Mouse (Mus musculus) hindbrain, embryonic 15.5 days (tissue): ENCODE data around the gene Gpr35. TPM values are rescaled to one million over a fixed set of nuclear protein-coding genes. Genes with fewer than 3 reads are reported as not detected.

Experiments used
- ATAC-seq: fragments of 200-750 bp; cut with Nextera tagmentation; 2 replicates; pipeline ENCODE4 v1.8.0; 2017; ENCODE audit warnings: low read depth, moderate number of reproducible peaks, moderate TSS enrichment; ENCODE audit not compliant: low FRiP score
- H3K27ac ChIP-seq: fragments of 300-500 bp; sonication (generic); replicated peaks from 2 replicates; pipeline ENCODE4 v1.5.1; 2015; ENCODE audit warnings: mild to moderate bottlenecking, inconsistent platforms
- H3K27me3 ChIP-seq: fragments of 300-500 bp; sonication (generic); 2 replicates; pipeline ENCODE4 v1.6.1; 2015; ENCODE audit warnings: control low read depth, inconsistent platforms
- H3K36me3 ChIP-seq: fragments of 300-500 bp; sonication (generic); 2 replicates; pipeline ENCODE4 v1.6.1; 2015; ENCODE audit warnings: control low read depth, inconsistent platforms
- H3K4me1 ChIP-seq: fragments of 300-500 bp; sonication (generic); replicated peaks from 2 replicates; pipeline ENCODE4 v1.6.1; 2015; ENCODE audit warnings: control low read depth, inconsistent platforms
- H3K4me2 ChIP-seq: fragments of 300-500 bp; sonication (generic); 2 replicates; pipeline ENCODE4 v1.6.1; 2015; ENCODE audit warnings: moderate library complexity, mild to moderate bottlenecking, inconsistent platforms
- H3K4me3 ChIP-seq: fragments of 300-500 bp; sonication (generic); 2 replicates; pipeline ENCODE4 v1.5.1; 2015; ENCODE audit warnings: mild to moderate bottlenecking, inconsistent platforms
- H3K9ac ChIP-seq: fragments of 300-500 bp; sonication (generic); 2 replicates; pipeline ENCODE4 v1.6.1; 2015; ENCODE audit warnings: inconsistent platforms
- H3K9me3 ChIP-seq: fragments of 300-500 bp; sonication (generic); 2 replicates; pipeline ENCODE4 v1.6.1; 2016; ENCODE audit warnings: control low read depth, inconsistent platforms
- WGBS: fragments of 180-500 bp; shearing (Covaris S2); methylation state at CpG from one replicate; pipeline ENCODE4 v1.1.7; 2015; 5-methylcytosine and 5-hydroxymethylcytosine counted together
- polyA plus RNA-seq: library from polyadenylated mRNA; unstranded; fragments of >200 nt; fragmentation: Nextera tagmentation; extraction: Ambion mirVana; gene quantifications from 2 replicates; pipeline ENCODE4 v1.2.1, GENCODE M21; 2015

Gene Gpr35
- polyA plus RNA-seq, 1 experiment from 2014 or later, result 0.79 TPM

DNA sequence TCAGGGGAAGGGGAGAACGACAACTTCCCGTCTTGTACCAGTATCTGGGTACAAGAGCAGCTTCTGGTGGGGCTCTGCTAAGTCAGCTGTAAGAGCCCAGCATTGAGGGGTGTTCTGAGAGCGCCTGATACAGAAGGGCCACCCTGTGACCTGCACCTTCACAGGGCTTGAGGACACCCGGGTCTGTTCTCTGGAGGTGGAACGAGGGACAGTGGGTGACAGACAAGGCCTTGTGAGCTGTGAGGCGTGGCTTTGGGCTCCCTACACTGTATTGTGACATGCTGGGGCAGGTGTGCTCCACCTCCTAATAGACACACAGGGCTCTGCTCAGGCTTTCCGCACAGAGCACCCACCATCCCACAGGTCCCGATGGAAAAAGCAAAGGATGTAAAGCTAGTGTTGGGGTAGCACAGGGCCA is 38.9 kb upstream of the Gpr35 start:
- peak overlapping the region; percentile 95 for H3K9ac ChIP-seq
- H3K4me2 ChIP-seq, result peak overlapping the region; percentile 91
- 36% methylated on average over 8 of the region's 8 CpGs for WGBS
- H3K27me3 ChIP-seq, result no peaks in the 10 kb centered on the region
- H3K36me3 ChIP-seq, result peaks cover 19% of the 10 kb centered on the region
- H3K4me1 ChIP-seq, result peaks cover 46% of the 10 kb centered on the region
- H3K9me3 ChIP-seq, result no peaks in the 10 kb centered on the region
- peak overlapping the region; percentile 96 for H3K27ac ChIP-seq
- ATAC-seq, result no peak
- peak overlapping the region; percentile 74 for H3K4me3 ChIP-seq

GRCm38 (mm10) chr1:92912286-92912685 is 38.4 kb upstream of the Gpr35 start:
- ATAC-seq, result no peak
- H3K9ac ChIP-seq, result peak overlapping the region; percentile 95
- peak overlapping the region; percentile 74 for H3K4me3 ChIP-seq
- H3K4me2 ChIP-seq, result peak overlapping the region; percentile 91
- no peaks in the 10 kb centered on the region for H3K27me3 ChIP-seq
- no peaks in the 10 kb centered on the region for H3K9me3 ChIP-seq
- 36% methylated on average over 1 of the region's 1 CpGs for WGBS
- H3K27ac ChIP-seq, result no peak overlapping the region
- peaks cover 46% of the 10 kb centered on the region for H3K4me1 ChIP-seq
- H3K36me3 ChIP-seq, result peaks cover 25% of the 10 kb centered on the region

- Histone ChIP-seq H3K4me2 (no peak overlapping the region), H3K9me3 (no peaks in the 10 kb centered on the region), H3K4me1 (peaks cover 38% of the 10 kb centered on the region), H3K27ac (no peak overlapping the region), H3K36me3 (peaks cover 44% of the 10 kb centered on the region), H3K9ac (no peak overlapping the region), H3K27me3 (no peaks in the 10 kb centered on the region), H3K4me3 (no peak overlapping the region)
- 83% methylated on average over 4 of the region's 4 CpGs for WGBS
- ATAC-seq, result no peak
Observed at GRCm38 (mm10) chr1:92914239-92914638, 36.4 kb upstream of the Gpr35 start.

- peaks cover 31% of the 10 kb centered on the region for H3K4me1 ChIP-seq
- ATAC-seq, result no peak
- H3K36me3 ChIP-seq, result peaks cover 52% of the 10 kb centered on the region
- H3K4me3 ChIP-seq, result no peak overlapping the region
- H3K9me3 ChIP-seq, result no peaks in the 10 kb centered on the region
- H3K27ac ChIP-seq, result no peak overlapping the region
- H3K4me2 ChIP-seq, result no peak overlapping the region
- 95% methylated on average over 11 of the region's 11 CpGs for WGBS
- no peak overlapping the region for H3K9ac ChIP-seq
- no peaks in the 10 kb centered on the region for H3K27me3 ChIP-seq
Observed at GRCm38 (mm10) chr1:92914993-92915392, 35.7 kb upstream of the Gpr35 start.

DNA sequence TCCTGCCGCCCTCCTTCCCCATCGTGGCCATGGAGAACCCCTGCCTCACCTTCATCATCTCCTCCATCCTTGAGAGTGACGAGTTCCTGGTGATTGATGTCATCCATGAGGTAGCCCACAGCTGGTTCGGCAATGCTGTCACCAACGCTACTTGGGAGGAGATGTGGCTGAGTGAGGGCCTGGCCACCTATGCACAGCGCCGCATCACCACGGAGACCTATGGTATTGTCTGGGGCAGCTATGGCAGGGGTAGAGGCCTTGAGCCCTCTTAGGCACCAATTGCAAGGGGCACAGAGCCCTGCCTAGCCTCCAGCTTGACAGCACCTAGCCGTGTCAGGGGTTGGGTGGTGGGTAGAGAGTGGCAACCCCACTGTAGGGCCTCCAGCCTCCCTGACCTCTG is 33.9 kb upstream of the Gpr35 start:
- Histone ChIP-seq H3K4me2 (no peak overlapping the region), H3K9ac (no peak overlapping the region), H3K9me3 (no peaks in the 10 kb centered on the region), H3K27me3 (no peaks in the 10 kb centered on the region), H3K4me1 (peaks cover 22% of the 10 kb centered on the region), H3K27ac (no peak overlapping the region), H3K4me3 (no peak overlapping the region), H3K36me3 (peaks cover 59% of the 10 kb centered on the region)
- 96% methylated on average over 9 of the region's 9 CpGs for WGBS
- ATAC-seq, result no peak

DNA sequence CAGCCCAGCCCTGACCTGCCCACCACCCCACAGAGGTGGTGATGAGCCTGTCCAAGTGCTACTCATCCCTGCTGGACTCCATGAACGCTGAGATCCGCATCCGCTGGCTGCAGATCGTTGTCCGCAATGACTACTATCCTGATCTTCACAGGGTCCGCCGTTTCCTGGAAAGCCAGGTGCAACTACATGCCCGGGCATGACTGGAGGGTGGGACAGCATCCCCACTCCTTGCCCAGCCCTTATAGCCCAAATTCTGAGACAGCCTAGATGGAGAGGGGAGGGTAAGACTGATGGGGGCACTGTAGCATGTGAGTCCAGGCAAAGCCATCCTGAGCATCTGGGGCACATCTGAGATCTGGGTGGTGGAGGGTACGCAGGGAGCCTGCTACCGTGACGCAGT is 31.5 kb upstream of the Gpr35 start:
- Histone ChIP-seq H3K27ac (no peak overlapping the region), H3K4me3 (no peak overlapping the region), H3K36me3 (peaks cover 59% of the 10 kb centered on the region), H3K9me3 (no peaks in the 10 kb centered on the region), H3K4me1 (no peaks in the 10 kb centered on the region; the same call in 1 of the 2 replicates), H3K9ac (no peak overlapping the region), H3K27me3 (no peaks in the 10 kb centered on the region), H3K4me2 (no peak overlapping the region)
- WGBS, result 97% methylated on average over 11 of the region's 11 CpGs
- ATAC-seq, result no peak

DNA sequence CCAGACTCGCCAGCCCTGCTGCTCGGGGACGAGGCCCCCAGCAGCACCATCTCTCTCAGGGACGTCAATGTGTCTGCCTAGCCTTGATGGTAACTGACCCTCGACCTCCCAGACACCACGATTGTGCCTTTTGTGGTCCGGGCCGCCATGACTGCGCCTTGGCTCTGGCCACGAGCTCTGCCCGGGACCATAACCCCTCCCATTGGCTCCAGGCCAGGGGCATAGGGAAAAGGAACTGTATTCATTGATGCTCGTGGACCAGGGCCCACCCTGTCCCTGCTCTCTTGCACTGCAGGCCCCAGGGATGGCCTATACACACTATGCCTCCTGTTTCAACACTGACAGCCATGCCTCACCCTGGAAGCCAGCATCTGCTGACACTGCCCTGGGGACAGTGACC is 30.9 kb upstream of the Gpr35 start:
- ATAC-seq, result no peak
- 80% methylated on average over 12 of the region's 12 CpGs for WGBS
- Histone ChIP-seq H3K27me3 (no peaks in the 10 kb centered on the region), H3K27ac (no peak overlapping the region), H3K9me3 (no peaks in the 10 kb centered on the region), H3K4me1 (no peaks in the 10 kb centered on the region), H3K9ac (no peak overlapping the region), H3K4me3 (no peak overlapping the region), H3K4me2 (no peak overlapping the region), H3K36me3 (peaks cover 56% of the 10 kb centered on the region)

DNA sequence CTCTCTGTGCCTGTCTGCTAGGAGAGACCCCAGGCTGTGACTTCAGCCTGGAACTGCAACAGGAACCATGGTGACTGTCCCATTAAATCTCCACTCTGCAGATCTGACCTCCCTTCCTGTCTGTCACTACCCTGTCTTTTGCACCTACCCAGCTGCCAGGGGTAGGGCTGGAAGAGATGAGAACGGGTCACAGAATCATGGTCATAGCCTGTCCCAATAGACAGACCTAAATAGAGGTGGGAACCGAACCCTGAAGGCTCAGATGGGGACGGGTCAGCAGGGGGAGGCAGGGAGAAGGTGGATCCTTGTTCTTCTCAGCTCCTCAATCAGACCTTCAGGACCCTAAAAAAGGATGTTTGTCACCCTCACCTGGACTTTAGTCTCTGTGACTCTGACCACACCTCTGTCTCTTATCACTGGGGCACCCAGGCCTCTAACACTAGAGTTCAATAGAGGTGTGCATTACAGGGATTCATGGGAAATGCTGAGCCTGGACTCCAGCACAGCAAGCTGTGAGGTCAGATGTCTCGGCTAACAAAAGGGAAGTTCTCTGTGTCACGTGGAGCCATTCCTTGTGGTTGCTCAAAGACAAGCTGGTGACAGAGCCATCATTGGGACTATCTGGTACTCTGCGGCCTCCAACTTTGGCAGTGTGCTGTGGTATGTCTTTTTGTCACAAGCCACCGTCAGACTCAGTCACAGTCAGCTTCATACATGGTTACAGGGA is 30.0 kb upstream of the Gpr35 start:
- H3K27me3 ChIP-seq, result no peaks in the 10 kb centered on the region
- no peaks in the 10 kb centered on the region for H3K9me3 ChIP-seq
- no peaks in the 10 kb centered on the region for H3K4me1 ChIP-seq
- 84% methylated on average over 7 of the region's 7 CpGs for WGBS
- no peak for ATAC-seq
- no peak overlapping the region for H3K4me3 ChIP-seq
- H3K4me2 ChIP-seq, result no peak overlapping the region
- H3K27ac ChIP-seq, result no peak overlapping the region
- peaks cover 50% of the 10 kb centered on the region for H3K36me3 ChIP-seq
- no peak overlapping the region for H3K9ac ChIP-seq

DNA sequence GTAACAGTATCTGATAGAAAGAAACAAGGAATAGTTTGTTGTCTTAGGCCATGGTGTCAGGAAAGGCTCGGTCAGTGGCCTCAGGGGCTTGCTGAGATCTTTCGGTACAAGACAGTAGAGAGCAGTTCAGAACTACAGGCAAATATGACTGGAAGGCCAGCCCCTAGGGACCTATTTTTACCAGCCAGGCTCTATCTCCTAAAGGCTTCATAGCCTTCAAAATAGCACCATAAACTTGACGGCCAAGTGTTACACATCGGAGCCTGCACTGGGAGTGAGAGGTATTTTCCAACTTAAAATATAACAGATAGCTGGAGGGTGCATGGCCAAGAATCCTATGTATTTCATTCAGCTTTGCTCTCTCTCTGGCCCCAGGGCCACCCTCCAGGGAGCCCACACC is 29.2 kb upstream of the Gpr35 start:
- ATAC-seq, result no peak
- Histone ChIP-seq H3K27ac (no peak overlapping the region), H3K4me3 (no peak overlapping the region), H3K4me1 (no peaks in the 10 kb centered on the region), H3K36me3 (peaks cover 42% of the 10 kb centered on the region), H3K27me3 (no peaks in the 10 kb centered on the region), H3K9me3 (no peaks in the 10 kb centered on the region), H3K9ac (no peak overlapping the region), H3K4me2 (no peak overlapping the region)
- WGBS, result 83% methylated on average over 4 of the region's 4 CpGs

- ATAC-seq, result no peak
- Histone ChIP-seq H3K27ac (no peak overlapping the region), H3K36me3 (no peaks in the 10 kb centered on the region), H3K4me1 (peaks cover 11% of the 10 kb centered on the region), H3K4me2 (no peak overlapping the region), H3K4me3 (no peak overlapping the region), H3K9me3 (no peaks in the 10 kb centered on the region), H3K9ac (no peak overlapping the region), H3K27me3 (0 out of 2 replicates have a peak, but pooled peaks cover 4% of the 10 kb centered on the region)
- WGBS, result 27% methylated on average over 1 of the region's 1 CpGs
Observed at GRCm38 (mm10) chr1:92930171-92930706, 20.4 kb upstream of the Gpr35 start.

GRCm38 (mm10) chr1:92933611-92934010 is 17.1 kb upstream of the Gpr35 start:
- H3K4me1 ChIP-seq, result peaks cover 35% of the 10 kb centered on the region
- 76% methylated on average over 4 of the region's 4 CpGs for WGBS
- no peaks in the 10 kb centered on the region for H3K9me3 ChIP-seq
- 0 out of 2 replicates have a peak, but pooled peaks cover under 1% of the 10 kb centered on the region for H3K27me3 ChIP-seq
- H3K4me2 ChIP-seq, result peak overlapping the region; percentile 76
- peaks cover 8% of the 10 kb centered on the region for H3K36me3 ChIP-seq
- ATAC-seq, result no peak
- H3K4me3 ChIP-seq, result peak overlapping the region; percentile 61
- H3K9ac ChIP-seq, result peak overlapping the region; percentile 68
- H3K27ac ChIP-seq, result peak overlapping the region; percentile 95

DNA sequence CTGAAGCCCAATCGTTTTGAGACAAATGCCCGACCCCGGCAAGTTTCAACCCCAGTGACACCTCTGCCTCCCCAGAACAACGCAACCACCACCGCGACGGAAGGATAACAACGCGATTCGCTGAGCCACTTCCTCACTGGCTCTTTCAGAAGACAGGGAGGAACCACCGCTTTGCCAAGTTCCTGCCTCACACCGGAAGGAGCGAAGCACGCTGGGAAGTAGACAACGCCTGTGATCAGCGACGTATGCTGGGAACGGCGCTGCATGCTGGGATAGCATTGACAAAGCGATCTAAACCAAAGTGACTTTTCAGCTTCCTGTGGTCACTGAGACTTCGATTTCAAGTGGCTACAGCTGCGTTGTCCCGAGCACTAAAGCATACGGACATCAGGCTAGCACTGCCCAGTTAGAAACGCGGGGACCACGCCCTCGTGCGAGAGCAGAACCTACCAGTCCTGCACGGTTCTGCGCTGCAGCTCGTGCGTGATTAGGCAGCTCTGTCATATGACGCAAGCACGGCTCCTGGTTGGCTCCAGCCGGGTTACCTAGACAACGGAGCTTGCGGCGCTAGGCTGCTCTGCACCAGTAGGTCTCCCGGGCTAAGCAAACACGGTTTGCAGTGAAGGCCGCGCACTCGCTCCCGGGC is 16.4 kb upstream of the Gpr35 start, which contains the start of gene Capn10:
Gene Capn10 (plus strand): TSS at position 195 of the 646 bp plus-strand sequence.
- Histone ChIP-seq H3K9me3 (no peaks in the 10 kb centered on the region), H3K4me2 (peak within 1 kb of the TSS; percentile 76), H3K4me3 (peak within 1 kb of the TSS; percentile 61), H3K27ac (peak within 1 kb of the TSS; percentile 95), H3K4me1 (peaks cover 35% of the 10 kb centered on the region), H3K27me3 (no peaks in the 10 kb centered on the region), H3K36me3 (peaks cover 15% of the 10 kb centered on the region), H3K9ac (peak within 1 kb of the TSS; percentile 68)
- ATAC-seq, result peak; percentile 100
- under 1% methylated on average over 45 of the region's 45 CpGs for WGBS
